Mouse (Mus musculus) erythroblast, embryonic 14.5 days (primary cell): ENCODE results near the gene Chka.

ENCODE experiments used
- GATA1 ChIP-seq: IDR thresholded peaks from 2 replicates; pipeline ENCODE4 v1.6.1; 2012; ENCODE audit warnings: low read length, inconsistent platforms, mixed read lengths
- TAL1 ChIP-seq: IDR thresholded peaks from 3 replicates; pipeline ENCODE4 v1.6.1; 2012; ENCODE audit warnings: low read length, inconsistent platforms, mixed read lengths

- TF ChIP-seq GATA1 (no peak), TAL1 (no peak)
These were observed 74.7 kb downstream of the Chka start for GRCm38 (mm10) chr19:3926279-3926678.
